Mouse (Mus musculus): ENCODE data around the gene A630010A05Rik. TPM values are rescaled to one million over a fixed set of nuclear protein-coding genes. Genes with fewer than 3 reads are reported as not detected.
"Not testable (repeated sequence)": the region's sequence is repeated elsewhere in the genome, so short reads cannot be mapped to it uniquely, and the experiment has no call there.

Gene A630010A05Rik
- polyA plus RNA-seq (2014; fragmentation: Nextera tagmentation; extraction: Ambion mirVana): not detected in 2 replicates

GRCm38 (mm10) chr16:14562017-14562416, at the start of gene A630010A05Rik:
Gene A630010A05Rik (plus strand): TSS chr16:14562317.
- WGBS: 88% methylated on average over 1 of the region's 1 CpGs
- H3K4me2 ChIP-seq (replicated peaks): no peak within 1 kb of the TSS
- no peak within 1 kb of the TSS for H3K27ac ChIP-seq
- H3K4me3 ChIP-seq (replicated peaks; ENCODE audit: low read length): no peak within 1 kb of the TSS
- H3K36me3 ChIP-seq (replicated peaks; ENCODE audit: control insufficient read depth, insufficient read depth): no peaks in the 10 kb centered on the region
- no peaks in the 10 kb centered on the region for H3K4me1 ChIP-seq (replicated peaks; ENCODE audit: control insufficient read depth, insufficient read depth, low read length)
- DNase-seq (ENCODE audit: low spot score): no peak
- H3K9ac ChIP-seq: no peak within 1 kb of the TSS
- ATAC-seq (ENCODE audit: low FRiP score): no peak
- H3K9me3 ChIP-seq (ENCODE audit: control insufficient read depth, low read length): no peaks in the 10 kb centered on the region
- no peaks in the 10 kb centered on the region for H3K27me3 ChIP-seq (ENCODE audit: control insufficient read depth, insufficient read depth, low read length)

- ATAC-seq (ENCODE audit: low FRiP score) (no peak), DNase-seq (ENCODE audit: low spot score) (no peak)
- no peaks in the 10 kb centered on the region for H3K4me1 ChIP-seq (replicated peaks; ENCODE audit: control insufficient read depth, insufficient read depth, low read length)
- no peak overlapping the region for H3K9ac ChIP-seq
- no peak overlapping the region for H3K27ac ChIP-seq
- no peaks in the 10 kb centered on the region for H3K27me3 ChIP-seq (ENCODE audit: control insufficient read depth, insufficient read depth, low read length)
- no peaks in the 10 kb centered on the region for H3K36me3 ChIP-seq (replicated peaks; ENCODE audit: control insufficient read depth, insufficient read depth)
- H3K4me3 ChIP-seq (replicated peaks; ENCODE audit: low read length): no peak overlapping the region
- no peaks in the 10 kb centered on the region for H3K9me3 ChIP-seq (ENCODE audit: control insufficient read depth, low read length)
- H3K4me2 ChIP-seq (replicated peaks): no peak overlapping the region
These were observed 26.4 kb upstream of the A630010A05Rik start for GRCm38 (mm10) chr16:14535766-14536165.

GRCm38 (mm10) chr16:14557191-14557590, 4.9 kb upstream of the A630010A05Rik start:
- H3K4me1 ChIP-seq (replicated peaks; ENCODE audit: control insufficient read depth, insufficient read depth, low read length); H3K27ac ChIP-seq; H3K36me3 ChIP-seq (replicated peaks; ENCODE audit: control insufficient read depth, insufficient read depth); H3K4me3 ChIP-seq (replicated peaks; ENCODE audit: low read length); H3K27me3 ChIP-seq (ENCODE audit: control insufficient read depth, insufficient read depth, low read length); ATAC-seq (ENCODE audit: low FRiP score); H3K9ac ChIP-seq; DNase-seq (ENCODE audit: low spot score); H3K9me3 ChIP-seq (ENCODE audit: control insufficient read depth, low read length); H3K4me2 ChIP-seq (replicated peaks): not testable (repeated sequence)
- WGBS: 59% methylated on average over 1 of the region's 1 CpGs

Other genes with a start within 250 kb of the A630010A05Rik start
- 186 and 209 TPM in 2 replicates for gene Fopnl, start 244.9 kb upstream of the A630010A05Rik start, polyA plus RNA-seq (2014; fragmentation: Nextera tagmentation; extraction: Ambion mirVana)
- 8.2 and 9.0 TPM in 2 replicates for gene Abcc1, start 200.8 kb upstream of the A630010A05Rik start, polyA plus RNA-seq (2014; fragmentation: Nextera tagmentation; extraction: Ambion mirVana)

All from hindbrain, embryonic 14.5 days (tissue).